Mouse (Mus musculus): Measurements from ENCODE around the gene Arhgap5.

- TF ChIP-seq POLR2A (IDR thresholded peaks at IDR 0.05; ENCODE audit: borderline replicate concordance, extremely low read depth, insufficient read depth, insufficient read length, poor library complexity, severe bottlenecking), result no peak
- TF ChIP-seq CTCF (IDR thresholded peaks at IDR 0.05; ENCODE audit: borderline replicate concordance, extremely low read depth, insufficient read depth, insufficient read length), result no peak
These were observed 48.3 kb downstream of the Arhgap5 start for GRCm38 (mm10) chr12:52552085-52552484.
